Mouse (Mus musculus) stomach, embryonic 15.5 days (tissue): ENCODE measurements around the gene A630001G21Rik. TPM values are rescaled to one million over a fixed set of nuclear protein-coding genes. Genes with fewer than 3 reads are reported as not detected.

Experiments
- ATAC-seq: fragments of 200-750 bp; cut with Nextera tagmentation; 2 replicates; pipeline ENCODE4 v1.8.0; 2017; ENCODE audit warnings: low read depth, moderate number of reproducible peaks, moderate TSS enrichment; ENCODE audit not compliant: insufficient read depth, low FRiP score
- H3K27ac ChIP-seq: fragments of 300-500 bp; sonication (generic); 2 replicates; pipeline ENCODE4 v1.5.1; 2015; ENCODE audit warnings: mild to moderate bottlenecking, inconsistent platforms
- H3K27me3 ChIP-seq: fragments of 300-500 bp; sonication (generic); replicated peaks from 2 replicates; pipeline ENCODE4 v1.6.1; 2015; ENCODE audit warnings: inconsistent platforms
- H3K36me3 ChIP-seq: fragments of 300-500 bp; sonication (generic); 2 replicates; pipeline ENCODE4 v1.6.1; 2015; ENCODE audit warnings: inconsistent platforms
- H3K4me1 ChIP-seq: fragments of 300-500 bp; sonication (generic); 2 replicates; pipeline ENCODE4 v1.6.1; 2015; ENCODE audit warnings: inconsistent platforms
- H3K4me2 ChIP-seq: fragments of 300-500 bp; sonication (generic); 2 replicates; pipeline ENCODE4 v1.6.1; 2015; ENCODE audit warnings: mild to moderate bottlenecking, inconsistent platforms
- H3K4me3 ChIP-seq: fragments of 300-500 bp; sonication (generic); replicated peaks from 2 replicates; pipeline ENCODE4 v1.5.1; 2015; ENCODE audit warnings: inconsistent platforms
- H3K9ac ChIP-seq: fragments of 300-500 bp; sonication (generic); 2 replicates; pipeline ENCODE4 v1.6.1; 2015; ENCODE audit warnings: inconsistent platforms
- H3K9me3 ChIP-seq: fragments of 300-500 bp; sonication (generic); 2 replicates; pipeline ENCODE4 v1.6.1; 2016; ENCODE audit warnings: inconsistent platforms
- WGBS: fragments of 180-500 bp; shearing (Covaris S2); methylation state at CpG from one replicate; pipeline ENCODE4 v1.1.7; 2015; 5-methylcytosine and 5-hydroxymethylcytosine counted together
- microRNA-seq: library from miRNA; unstranded; fragments of <30 nt; microRNA quantifications from one replicate; pipeline ENCODE4, GENCODE M21; 2016
- polyA plus RNA-seq: library from polyadenylated mRNA; unstranded; fragments of >200 nt; fragmentation: Nextera tagmentation; extraction: Ambion mirVana; gene quantifications from 2 replicates; pipeline ENCODE4 v1.2.1, GENCODE M21; 2015

The A630001G21Rik gene
- polyA plus RNA-seq, 1 experiment from 2014 or later, result 1.4 TPM

DNA sequence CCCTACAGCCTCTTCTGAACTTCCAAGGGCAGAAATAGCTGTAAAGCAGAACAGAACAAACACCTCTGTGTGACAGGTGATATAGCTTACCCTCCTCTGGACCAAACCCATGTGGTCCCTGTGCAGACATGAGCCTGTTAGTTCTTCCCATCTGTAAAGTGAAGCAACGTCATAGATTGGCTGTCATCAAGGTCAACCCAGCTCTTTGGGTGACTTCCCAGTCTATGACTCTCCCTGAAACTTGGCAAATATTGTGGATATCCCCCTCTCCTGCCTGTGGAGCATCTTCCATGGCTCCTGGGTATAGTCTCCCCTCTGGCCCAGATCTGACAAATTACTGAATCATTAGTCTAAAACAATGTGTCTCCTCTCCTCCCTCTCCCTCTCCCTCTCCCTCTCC, 86.2 kb downstream of the A630001G21Rik start:
- Histone ChIP-seq H3K27me3 (no peaks in the 10 kb centered on the region), H3K27ac (no peak overlapping the region), H3K4me1 (no peaks in the 10 kb centered on the region), H3K9ac (no peak overlapping the region), H3K4me2 (no peak overlapping the region), H3K9me3 (no peaks in the 10 kb centered on the region), H3K36me3 (no peaks in the 10 kb centered on the region), H3K4me3 (no peak overlapping the region)
- no peak for ATAC-seq
- 57% methylated on average over 1 of the region's 1 CpGs for WGBS

DNA sequence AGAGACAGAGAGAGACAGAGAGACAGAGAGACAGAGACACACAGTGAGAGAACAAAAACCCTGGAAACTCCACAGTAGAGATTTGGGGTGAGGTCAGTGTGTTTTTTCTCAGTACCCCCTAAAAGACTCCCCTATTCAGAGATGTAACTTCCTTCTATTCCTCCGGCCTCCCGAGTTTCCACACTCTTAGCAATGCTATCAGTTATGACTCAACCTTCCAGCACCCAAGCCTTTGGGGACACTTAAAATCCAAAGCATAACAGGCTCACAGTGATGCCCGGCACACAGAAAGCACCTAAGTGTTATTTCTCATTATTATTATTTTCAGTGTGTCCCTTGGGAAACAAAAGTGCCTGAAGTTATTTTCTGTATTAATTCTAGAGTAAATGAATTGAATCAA, 87.9 kb downstream of the A630001G21Rik start:
- ATAC-seq, result no peak
- no peaks in the 10 kb centered on the region for H3K4me1 ChIP-seq
- WGBS, result 90% methylated on average over 3 of the region's 3 CpGs

DNA sequence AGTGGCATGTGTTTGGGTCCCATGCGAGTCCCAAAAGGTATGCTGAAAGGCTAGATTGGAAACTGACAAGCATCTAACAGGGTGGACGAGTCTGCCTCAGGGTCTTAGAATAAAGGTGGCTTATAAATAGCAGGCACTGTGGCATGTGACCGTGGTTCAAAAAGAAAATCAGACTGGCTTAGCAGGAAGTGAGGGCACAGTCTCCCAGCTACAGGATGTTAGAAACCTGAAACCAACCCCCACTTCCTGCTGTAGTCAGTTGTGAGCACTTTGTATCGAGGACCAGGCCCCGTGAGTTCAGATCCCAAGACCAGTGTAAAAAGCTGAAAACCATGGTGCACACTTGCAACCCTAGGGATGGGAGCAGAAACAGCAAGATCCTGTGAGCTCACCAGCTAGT, 91.1 kb downstream of the A630001G21Rik start:
- ATAC-seq, result no peak
- WGBS, result 64% methylated on average over 5 of the region's 5 CpGs

More for the DNA sequence above, 87.9 kb downstream of the A630001G21Rik start:
- Histone ChIP-seq H3K4me2 (no peak overlapping the region), H3K4me3 (no peak overlapping the region), H3K27me3 (no peaks in the 10 kb centered on the region), H3K36me3 (no peaks in the 10 kb centered on the region), H3K9me3 (no peaks in the 10 kb centered on the region), H3K9ac (no peak overlapping the region), H3K27ac (no peak overlapping the region)

DNA sequence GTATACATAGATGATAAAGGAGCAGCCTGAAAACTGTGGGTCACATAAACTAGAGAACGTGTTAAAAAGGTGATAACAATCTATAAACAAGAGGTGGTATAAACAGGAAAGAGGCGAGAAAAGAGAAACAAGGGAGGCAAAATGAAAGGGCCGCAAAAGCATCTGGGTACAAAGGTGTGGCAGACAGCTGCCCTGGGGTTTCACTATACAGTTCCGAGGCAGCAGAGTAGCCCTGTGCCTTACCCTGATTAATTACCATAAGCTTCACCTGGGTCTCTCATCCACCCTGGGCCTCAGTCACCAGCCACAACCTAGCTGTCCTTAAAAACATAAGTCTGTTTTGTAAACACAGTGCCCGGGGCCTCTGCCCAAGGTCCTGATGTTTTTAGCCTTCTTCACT, 91.8 kb downstream of the A630001G21Rik start:
- Histone ChIP-seq H3K4me1 (no peaks in the 10 kb centered on the region), H3K27me3 (no peaks in the 10 kb centered on the region), H3K27ac (no peak overlapping the region), H3K4me2 (no peak overlapping the region), H3K9me3 (no peaks in the 10 kb centered on the region), H3K9ac (no peak overlapping the region), H3K4me3 (no peak overlapping the region), H3K36me3 (no peaks in the 10 kb centered on the region)
- 42% methylated on average over 5 of the region's 5 CpGs for WGBS
- ATAC-seq, result no peak

More for the DNA sequence above, 91.1 kb downstream of the A630001G21Rik start:
- no peak overlapping the region for H3K4me3 ChIP-seq
- H3K36me3 ChIP-seq, result no peaks in the 10 kb centered on the region
- no peak overlapping the region for H3K9ac ChIP-seq
- no peak overlapping the region for H3K27ac ChIP-seq
- no peak overlapping the region for H3K4me2 ChIP-seq
- no peaks in the 10 kb centered on the region for H3K9me3 ChIP-seq
- H3K27me3 ChIP-seq, result no peaks in the 10 kb centered on the region
- H3K4me1 ChIP-seq, result no peaks in the 10 kb centered on the region

DNA sequence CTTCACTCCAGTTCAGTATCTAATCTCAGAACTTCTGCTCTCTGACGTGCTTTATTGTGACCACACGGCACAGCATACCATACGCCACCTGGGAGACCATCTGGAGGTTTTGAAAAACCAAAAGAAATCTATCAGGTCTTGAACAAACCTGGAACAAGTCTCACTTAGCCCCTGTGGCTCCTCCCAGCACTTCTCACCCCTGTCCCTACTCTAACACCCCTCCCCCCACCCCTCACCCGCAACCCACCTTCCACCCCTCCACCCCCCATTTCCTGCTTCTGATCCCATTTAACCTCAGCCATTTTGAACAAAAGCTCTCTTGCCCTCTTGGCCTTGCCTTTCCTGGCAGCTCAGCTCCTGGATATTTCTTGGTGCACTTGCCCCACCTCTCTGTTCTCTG, 98.2 kb downstream of the A630001G21Rik start:
- no peak for ATAC-seq
- Histone ChIP-seq H3K9ac (no peak overlapping the region), H3K9me3 (no peaks in the 10 kb centered on the region), H3K27me3 (no peaks in the 10 kb centered on the region), H3K4me2 (no peak overlapping the region), H3K4me3 (no peak overlapping the region), H3K4me1 (no peaks in the 10 kb centered on the region), H3K27ac (no peak overlapping the region), H3K36me3 (no peaks in the 10 kb centered on the region)
- 48% methylated on average over 4 of the region's 4 CpGs for WGBS

Small RNA genes within 50 kb of the gene (microRNA-seq; reads per million reads assigned to microRNA genes)
- gene Gm25472 (not detected), gene Mir8096 (not detected)

Other genes with a start within 250 kb of the A630001G21Rik start
- not detected in 2 replicates for gene G530012D18Rik, start 203.0 kb downstream of the A630001G21Rik start, polyA plus RNA-seq
- 2.4 and 3.4 TPM in 2 replicates for gene Sp110, start 179.8 kb downstream of the A630001G21Rik start, polyA plus RNA-seq
- gene Sp140, start 178.3 kb downstream of the A630001G21Rik start, polyA plus RNA-seq, result 1.4 and 2.6 TPM in 2 replicates
- 3.9 and 4.2 TPM in 2 replicates for gene Sp100, start 128.7 kb downstream of the A630001G21Rik start, polyA plus RNA-seq
- 30.6 and 31.4 TPM in 2 replicates for gene Cab39, start 14.8 kb upstream of the A630001G21Rik start, polyA plus RNA-seq
- gene Itm2c, start 115.6 kb upstream of the A630001G21Rik start, polyA plus RNA-seq, result 165 and 178 TPM in 2 replicates
- gene 4933407L21Rik, start 149.8 kb upstream of the A630001G21Rik start, polyA plus RNA-seq, result 0.39 and 0.58 TPM in 2 replicates
- 0.04 and 0.05 TPM in 2 replicates for gene Gpr55, start 182.4 kb upstream of the A630001G21Rik start, polyA plus RNA-seq
- gene Spata3, start 238.2 kb upstream of the A630001G21Rik start, polyA plus RNA-seq, result not detected in 2 replicates